Mouse (Mus musculus): Measurements from ENCODE around the gene Tmem59.

GRCm38 (mm10) chr4:107160181-107160580 is 18.0 kb upstream of the Tmem59 start:
- TF ChIP-seq CTCF (IDR thresholded peaks at IDR 0.05; ENCODE audit: low read depth, low read length) (no peak), POLR2AphosphoS5 (IDR thresholded peaks at IDR 0.05; ENCODE audit: insufficient replicate concordance, low read depth, low read length) (no peak), GATA1 (IDR thresholded peaks at IDR 0.05; ENCODE audit: borderline replicate concordance, low read length) (no peak)
